Mouse (Mus musculus): Measurements from ENCODE around the gene Fcamr. TPM values are rescaled to one million over a fixed set of nuclear protein-coding genes. Genes with fewer than 3 reads are reported as not detected.

Gene Fcamr
- polyA plus RNA-seq, 1 experiment from 2014 or later = not detected

- no peaks in the 10 kb centered on the region for H3K27me3 ChIP-seq (ENCODE audit: control insufficient read depth, insufficient read depth, low read length)
- no peak for DNase-seq (ENCODE audit: low spot score)
- H3K9ac ChIP-seq (ENCODE audit: low read length) = no peak overlapping the region
- no peaks in the 10 kb centered on the region for H3K4me1 ChIP-seq (replicated peaks; ENCODE audit: control insufficient read depth, insufficient read depth, low read length)
- H3K4me3 ChIP-seq (ENCODE audit: low read depth, low read length) = no peak overlapping the region
- ATAC-seq (replicated peaks; ENCODE audit: low FRiP score) = no peak
- H3K4me2 ChIP-seq (ENCODE audit: low read depth, low read length, severe bottlenecking) = no peak overlapping the region
- H3K36me3 ChIP-seq (ENCODE audit: control insufficient read depth, insufficient read depth, low read length) = no peaks in the 10 kb centered on the region
- H3K9me3 ChIP-seq (ENCODE audit: control insufficient read depth, low read length) = no peaks in the 10 kb centered on the region
- 86% methylated on average over 5 of the region's 5 CpGs for WGBS
- H3K27ac ChIP-seq (ENCODE audit: low read depth, low read length) = no peak overlapping the region
Measured at GRCm38 (mm10) chr1:130832230-130833149, 31.8 kb downstream of the Fcamr start.

- ATAC-seq (replicated peaks; ENCODE audit: low FRiP score) (no peak), DNase-seq (ENCODE audit: low spot score) (no peak)
- 91% methylated on average over 6 of the region's 6 CpGs for WGBS
- no peak overlapping the region for H3K4me3 ChIP-seq (ENCODE audit: low read depth, low read length)
- no peaks in the 10 kb centered on the region for H3K36me3 ChIP-seq (ENCODE audit: control insufficient read depth, insufficient read depth, low read length)
- H3K9me3 ChIP-seq (ENCODE audit: control insufficient read depth, low read length) = no peaks in the 10 kb centered on the region
- H3K9ac ChIP-seq (ENCODE audit: low read length) = no peak overlapping the region
- H3K4me2 ChIP-seq (ENCODE audit: low read depth, low read length, severe bottlenecking) = no peak overlapping the region
- no peak overlapping the region for H3K27ac ChIP-seq (ENCODE audit: low read depth, low read length)
- no peaks in the 10 kb centered on the region for H3K27me3 ChIP-seq (ENCODE audit: control insufficient read depth, insufficient read depth, low read length)
- no peaks in the 10 kb centered on the region for H3K4me1 ChIP-seq (replicated peaks; ENCODE audit: control insufficient read depth, insufficient read depth, low read length)
Measured at GRCm38 (mm10) chr1:130835161-130835936, 34.6 kb downstream of the Fcamr start.

GRCm38 (mm10) chr1:130838288-130838687 lies 37.6 kb downstream of the Fcamr start:
- H3K9ac ChIP-seq (ENCODE audit: low read length) = no peak overlapping the region

GRCm38 (mm10) chr1:130840599-130841379 lies 40.1 kb downstream of the Fcamr start:
- Histone ChIP-seq H3K4me3 (ENCODE audit: low read depth, low read length) (no peak overlapping the region), H3K9ac (ENCODE audit: low read length) (no peak overlapping the region), H3K4me2 (ENCODE audit: low read depth, low read length, severe bottlenecking) (no peak overlapping the region), H3K36me3 (ENCODE audit: control insufficient read depth, insufficient read depth, low read length) (no peaks in the 10 kb centered on the region), H3K27me3 (ENCODE audit: control insufficient read depth, insufficient read depth, low read length) (no peaks in the 10 kb centered on the region), H3K4me1 (replicated peaks; ENCODE audit: control insufficient read depth, insufficient read depth, low read length) (no peaks in the 10 kb centered on the region), H3K9me3 (ENCODE audit: control insufficient read depth, low read length) (no peaks in the 10 kb centered on the region), H3K27ac (ENCODE audit: low read depth, low read length) (no peak overlapping the region)
- WGBS = 85% methylated on average over 8 of the region's 8 CpGs
- DNase-seq (ENCODE audit: low spot score) = peak; percentile 5
- no peak for ATAC-seq (replicated peaks; ENCODE audit: low FRiP score)

More at GRCm38 (mm10) chr1:130838288-130838687, 37.6 kb downstream of the Fcamr start:
- WGBS = 56% methylated on average over 6 of the region's 6 CpGs
- H3K9me3 ChIP-seq (ENCODE audit: control insufficient read depth, low read length) = no peaks in the 10 kb centered on the region
- H3K4me2 ChIP-seq (ENCODE audit: low read depth, low read length, severe bottlenecking) = no peak overlapping the region
- H3K27ac ChIP-seq (ENCODE audit: low read depth, low read length) = no peak overlapping the region
- ATAC-seq (replicated peaks; ENCODE audit: low FRiP score) = no peak
- DNase-seq (ENCODE audit: low spot score) = no peak
- no peaks in the 10 kb centered on the region for H3K27me3 ChIP-seq (ENCODE audit: control insufficient read depth, insufficient read depth, low read length)
- no peaks in the 10 kb centered on the region for H3K36me3 ChIP-seq (ENCODE audit: control insufficient read depth, insufficient read depth, low read length)
- no peaks in the 10 kb centered on the region for H3K4me1 ChIP-seq (replicated peaks; ENCODE audit: control insufficient read depth, insufficient read depth, low read length)
- no peak overlapping the region for H3K4me3 ChIP-seq (ENCODE audit: low read depth, low read length)

GRCm38 (mm10) chr1:130841621-130842020 lies 40.9 kb downstream of the Fcamr start:
- Histone ChIP-seq H3K4me2 (ENCODE audit: low read depth, low read length, severe bottlenecking) (no peak overlapping the region), H3K27me3 (ENCODE audit: control insufficient read depth, insufficient read depth, low read length) (no peaks in the 10 kb centered on the region), H3K9me3 (ENCODE audit: control insufficient read depth, low read length) (no peaks in the 10 kb centered on the region), H3K4me1 (replicated peaks; ENCODE audit: control insufficient read depth, insufficient read depth, low read length) (no peaks in the 10 kb centered on the region), H3K4me3 (ENCODE audit: low read depth, low read length) (no peak overlapping the region), H3K27ac (ENCODE audit: low read depth, low read length) (no peak overlapping the region), H3K9ac (ENCODE audit: low read length) (no peak overlapping the region), H3K36me3 (ENCODE audit: control insufficient read depth, insufficient read depth, low read length) (no peaks in the 10 kb centered on the region)
- 90% methylated on average over 7 of the region's 7 CpGs for WGBS
- peak; percentile 30 for DNase-seq (ENCODE audit: low spot score)
- no peak for ATAC-seq (replicated peaks; ENCODE audit: low FRiP score)

GRCm38 (mm10) chr1:130844516-130844915 lies 43.8 kb downstream of the Fcamr start:
- Histone ChIP-seq H3K9me3 (ENCODE audit: control insufficient read depth, low read length) (no peaks in the 10 kb centered on the region), H3K27ac (ENCODE audit: low read depth, low read length) (no peak overlapping the region), H3K9ac (ENCODE audit: low read length) (no peak overlapping the region), H3K4me2 (ENCODE audit: low read depth, low read length, severe bottlenecking) (no peak overlapping the region), H3K27me3 (ENCODE audit: control insufficient read depth, insufficient read depth, low read length) (no peaks in the 10 kb centered on the region), H3K4me3 (ENCODE audit: low read depth, low read length) (no peak overlapping the region), H3K36me3 (ENCODE audit: control insufficient read depth, insufficient read depth, low read length) (no peaks in the 10 kb centered on the region), H3K4me1 (replicated peaks; ENCODE audit: control insufficient read depth, insufficient read depth, low read length) (no peaks in the 10 kb centered on the region)
- no peak for DNase-seq (ENCODE audit: low spot score)
- ATAC-seq (replicated peaks; ENCODE audit: low FRiP score) = no peak
- 93% methylated on average over 7 of the region's 7 CpGs for WGBS

GRCm38 (mm10) chr1:130849530-130850214 lies 49.0 kb downstream of the Fcamr start:
- H3K4me1 ChIP-seq (replicated peaks; ENCODE audit: control insufficient read depth, insufficient read depth, low read length) = no peaks in the 10 kb centered on the region
- no peak overlapping the region for H3K4me2 ChIP-seq (ENCODE audit: low read depth, low read length, severe bottlenecking)
- WGBS = 94% methylated on average over 10 of the region's 10 CpGs
- no peak overlapping the region for H3K4me3 ChIP-seq (ENCODE audit: low read depth, low read length)
- ATAC-seq (replicated peaks; ENCODE audit: low FRiP score) (no peak), DNase-seq (ENCODE audit: low spot score) (no peak)
- H3K27me3 ChIP-seq (ENCODE audit: control insufficient read depth, insufficient read depth, low read length) = no peaks in the 10 kb centered on the region
- H3K9me3 ChIP-seq (ENCODE audit: control insufficient read depth, low read length) = no peaks in the 10 kb centered on the region
- no peaks in the 10 kb centered on the region for H3K36me3 ChIP-seq (ENCODE audit: control insufficient read depth, insufficient read depth, low read length)
- no peak overlapping the region for H3K27ac ChIP-seq (ENCODE audit: low read depth, low read length)
- no peak overlapping the region for H3K9ac ChIP-seq (ENCODE audit: low read length)

- Histone ChIP-seq H3K27me3 (ENCODE audit: control insufficient read depth, insufficient read depth, low read length) (no peaks in the 10 kb centered on the region), H3K9me3 (ENCODE audit: control insufficient read depth, low read length) (no peaks in the 10 kb centered on the region), H3K36me3 (ENCODE audit: control insufficient read depth, insufficient read depth, low read length) (no peaks in the 10 kb centered on the region), H3K9ac (ENCODE audit: low read length) (no peak overlapping the region), H3K4me3 (ENCODE audit: low read depth, low read length) (no peak overlapping the region), H3K4me2 (ENCODE audit: low read depth, low read length, severe bottlenecking) (no peak overlapping the region), H3K27ac (ENCODE audit: low read depth, low read length) (no peak overlapping the region), H3K4me1 (replicated peaks; ENCODE audit: control insufficient read depth, insufficient read depth, low read length) (no peaks in the 10 kb centered on the region)
- no peak for ATAC-seq (replicated peaks; ENCODE audit: low FRiP score)
- WGBS = 88% methylated on average over 5 of the region's 5 CpGs
- no peak for DNase-seq (ENCODE audit: low spot score)
Measured at GRCm38 (mm10) chr1:130850405-130850804, 49.7 kb downstream of the Fcamr start.
